Mouse (Mus musculus) embryonic fibroblast, embryonic 13.5 days (primary cell): ENCODE measurements around the gene 1700019A02Rik. TPM values are rescaled to one million over a fixed set of nuclear protein-coding genes. Genes with fewer than 3 reads are reported as not detected.

Source experiments
- H3K27ac ChIP-seq: 2 replicates; pipeline ENCODE4 v1.5.1; 2012; ENCODE audit warnings: low read length, control low read depth, inconsistent platforms; ENCODE audit not compliant: insufficient read depth
- H3K4me1 ChIP-seq: 2 replicates; pipeline ENCODE4 v1.6.1; 2011; ENCODE audit warnings: low read length; ENCODE audit not compliant: control insufficient read depth, insufficient read depth
- H3K4me3 ChIP-seq: 2 replicates; pipeline ENCODE4 v1.5.1; 2011; ENCODE audit warnings: mild to moderate bottlenecking, control low read depth, low read length; ENCODE audit not compliant: insufficient read depth
- CTCF ChIP-seq: IDR thresholded peaks from 2 replicates; pipeline ENCODE4 v1.5.1; 2011; ENCODE audit warnings: mild to moderate bottlenecking, control low read depth, low read length, moderate library complexity, borderline replicate concordance; ENCODE audit not compliant: insufficient read depth
- POLR2A ChIP-seq: IDR thresholded peaks from 2 replicates; pipeline ENCODE4 v1.6.1; 2011; ENCODE audit warnings: low read depth, mild to moderate bottlenecking, control low read depth, low read length, moderate library complexity
- polyA plus RNA-seq: library from polyadenylated mRNA; stranded (reverse); fragments of >200 nt; gene quantifications from 2 replicates; pipeline ENCODE4 v1.2.4, GENCODE M21; 2011; ENCODE audit warnings: low read depth; ENCODE audit not compliant: missing spikeins, insufficient read length

Gene 1700019A02Rik
- not detected in 2 replicates for polyA plus RNA-seq

GRCm38 (mm10) chr1:53187536-53187935 is at the start of gene 1700019A02Rik:
1700019A02Rik (minus strand) TSS chr1:53187636.
- no peak for TF ChIP-seq CTCF
- no peak for TF ChIP-seq POLR2A

GRCm38 (mm10) chr1:53226063-53226462 is 38.6 kb upstream of the 1700019A02Rik start:
- H3K4me1 ChIP-seq = no peaks in the 10 kb centered on the region
- TF ChIP-seq CTCF (no peak), POLR2A (no peak)
- H3K27ac ChIP-seq = no peak overlapping the region
- no peak overlapping the region for H3K4me3 ChIP-seq

More at GRCm38 (mm10) chr1:53187536-53187935, at the start of gene 1700019A02Rik:
- no peak within 1 kb of the TSS for H3K27ac ChIP-seq
- H3K4me3 ChIP-seq = no peak within 1 kb of the TSS
- no peaks in the 10 kb centered on the region for H3K4me1 ChIP-seq

- no peak overlapping the region for H3K27ac ChIP-seq
- no peak overlapping the region for H3K4me3 ChIP-seq
- no peaks in the 10 kb centered on the region for H3K4me1 ChIP-seq
- TF ChIP-seq CTCF = no peak
- no peak for TF ChIP-seq POLR2A
These were observed 38.2 kb upstream of the 1700019A02Rik start for GRCm38 (mm10) chr1:53225616-53226015.

- Histone ChIP-seq H3K27ac (no peak overlapping the region), H3K4me1 (no peaks in the 10 kb centered on the region), H3K4me3 (no peak overlapping the region)
- no peak for TF ChIP-seq CTCF
- TF ChIP-seq POLR2A = no peak
These were observed 37.3 kb upstream of the 1700019A02Rik start for GRCm38 (mm10) chr1:53224775-53225174.

GRCm38 (mm10) chr1:53210136-53210535 is 22.7 kb upstream of the 1700019A02Rik start:
- H3K4me3 ChIP-seq = no peak overlapping the region
- H3K4me1 ChIP-seq = no peaks in the 10 kb centered on the region
- H3K27ac ChIP-seq = no peak overlapping the region
- no peak for TF ChIP-seq CTCF

- TF ChIP-seq POLR2A = no peak
- TF ChIP-seq CTCF = no peak
- no peak overlapping the region for H3K27ac ChIP-seq
- H3K4me1 ChIP-seq = no peaks in the 10 kb centered on the region
- no peak overlapping the region for H3K4me3 ChIP-seq
These were observed 16.5 kb upstream of the 1700019A02Rik start for GRCm38 (mm10) chr1:53203902-53204301.

- Histone ChIP-seq H3K4me3 (no peak overlapping the region), H3K27ac (no peak overlapping the region), H3K4me1 (no peaks in the 10 kb centered on the region)
- TF ChIP-seq CTCF (no peak), POLR2A (no peak)
These were observed 14.3 kb upstream of the 1700019A02Rik start for GRCm38 (mm10) chr1:53201630-53202199.

GRCm38 (mm10) chr1:53194536-53194935 is 7.1 kb upstream of the 1700019A02Rik start:
- TF ChIP-seq CTCF (no peak), POLR2A (no peak)
- no peaks in the 10 kb centered on the region for H3K4me1 ChIP-seq
- H3K27ac ChIP-seq = no peak overlapping the region
- H3K4me3 ChIP-seq = no peak overlapping the region

- no peak overlapping the region for H3K27ac ChIP-seq
- TF ChIP-seq CTCF (no peak), POLR2A (no peak)
- H3K4me1 ChIP-seq = no peaks in the 10 kb centered on the region
- H3K4me3 ChIP-seq = no peak overlapping the region
These were observed 3.8 kb upstream of the 1700019A02Rik start for GRCm38 (mm10) chr1:53191234-53191633.

- no peak overlapping the region for H3K27ac ChIP-seq
- H3K4me1 ChIP-seq = no peaks in the 10 kb centered on the region
- TF ChIP-seq POLR2A (no peak), CTCF (no peak)
- H3K4me3 ChIP-seq = no peak overlapping the region
These were observed 2.2 kb upstream of the 1700019A02Rik start for GRCm38 (mm10) chr1:53189620-53190019.
